18 mouse cellular contexts compared by ENCODE assay signal in genomic region chr15:25945224-25945623, GRCm38 (mm10). TPM values are rescaled to one million over a fixed set of nuclear protein-coding genes. Genes with fewer than 3 reads are reported as not detected.
DNase-seq lines count a peak whose midpoint lies in the region; ATAC-seq lines count a peak whose summit lies in the region.
"Had no signal": no experiment of that assay in that cellular context is flagged by ENCODE, and none has a peak within 500 bp of the region (broad histone marks: within the 10 kb centered on the region; RNA-seq: fewer than 3 reads in every experiment).

No protein-coding gene starts in this region.

- no peaks in the 10 kb centered on the region for H3K27me3 ChIP-seq in heart, embryonic 16.5 days (ENCODE audit: control insufficient read depth, insufficient read depth, low read length)
- H3K27me3 ChIP-seq in stomach, embryonic 14.5 days (ENCODE audit: control insufficient read depth, insufficient read depth, low read length) = no peaks in the 10 kb centered on the region
- H3K27me3 ChIP-seq: forebrain, embryonic 13.5 days; limb, embryonic 15.5 days; megakaryocyte, embryonic 14.5 days; neural tube, embryonic 15.5 days had no signal

- peak; percentile 62 for DNase-seq in kidney, adult 18-20 months
- DNase-seq in kidney, adult 11 months = no peak
- peak; percentile 69 for DNase-seq in kidney, postnatal 14 days
- DNase-seq in left cerebral cortex, adult 8-10 months (ENCODE audit: low spot score in 2 of 2) = no peak
- no peak for DNase-seq in adrenal gland, adult 2 months
- no peak for DNase-seq in gastrocnemius, adult 18-20 months (ENCODE audit: low spot score)
- DNase-seq: cerebellum, adult 9-10 months; right cerebral cortex, adult 18-20 months had no signal

- 36% methylated on average over 8 of the region's 8 CpGs for WGBS in heart, embryonic 16.5 days
- WGBS in stomach, embryonic 14.5 days = 61% methylated on average over 8 of the region's 8 CpGs

- 0 out of 2 replicates have a peak, but pooled peaks cover 2% of the 10 kb centered on the region for H3K9me3 ChIP-seq in heart, embryonic 16.5 days (replicated peaks; ENCODE audit: control insufficient read depth, low read length)
- H3K9me3 ChIP-seq in stomach, embryonic 14.5 days (ENCODE audit: control insufficient read depth, low read depth, low read length) = no peaks in the 10 kb centered on the region
- H3K9me3 ChIP-seq: embryonic facial prominence, embryonic 13.5 days; forebrain, embryonic 13.5 days; hindbrain, embryonic 10.5 days; limb, embryonic 15.5 days; neural tube, embryonic 15.5 days had no signal

- H3K4me2 ChIP-seq in heart, embryonic 16.5 days (ENCODE audit: low read depth, low read length) = peak overlapping the region; percentile 63
- H3K4me2 ChIP-seq in stomach, embryonic 14.5 days (replicated peaks; ENCODE audit: low read depth, low read length) = no peak overlapping the region
- H3K4me2 ChIP-seq: embryonic facial prominence, embryonic 13.5 days; forebrain, embryonic 13.5 days; limb, embryonic 15.5 days; neural tube, embryonic 15.5 days had no signal

- H3K4me3 ChIP-seq in heart, embryonic 16.5 days (ENCODE audit: low read length) = no peak overlapping the region
- H3K4me3 ChIP-seq in stomach, embryonic 14.5 days (ENCODE audit: low read depth, low read length) = no peak overlapping the region
- H3K4me3 ChIP-seq: embryonic facial prominence, embryonic 13.5 days; forebrain, embryonic 13.5 days; hindbrain, embryonic 10.5 days; limb, embryonic 15.5 days; megakaryocyte, embryonic 14.5 days; neural tube, embryonic 15.5 days had no signal

- peaks cover 23% of the 10 kb centered on the region for H3K4me1 ChIP-seq in heart, embryonic 16.5 days (ENCODE audit: control insufficient read depth, insufficient read depth, low read length)
- peaks cover 3% of the 10 kb centered on the region; the same call in 1 of the 2 replicates for H3K4me1 ChIP-seq in stomach, embryonic 14.5 days (ENCODE audit: control insufficient read depth, insufficient read depth, low read length)
- H3K4me1 ChIP-seq: neural tube, embryonic 15.5 days had no signal

- H3K9ac ChIP-seq in heart, embryonic 16.5 days (ENCODE audit: low read length) = peak overlapping the region; percentile 11
- H3K9ac ChIP-seq in stomach, embryonic 14.5 days (replicated peaks; ENCODE audit: low read depth, low read length) = no peak overlapping the region
- H3K9ac ChIP-seq: embryonic facial prominence, embryonic 13.5 days; forebrain, embryonic 13.5 days; limb, embryonic 15.5 days; neural tube, embryonic 15.5 days had no signal

- H3K36me3 ChIP-seq in heart, embryonic 16.5 days (ENCODE audit: control insufficient read depth, insufficient read depth) = peaks cover 4% of the 10 kb centered on the region; the same call in 1 of the 2 replicates
- H3K36me3 ChIP-seq in stomach, embryonic 14.5 days (ENCODE audit: control insufficient read depth, insufficient read depth, low read length) = no peaks in the 10 kb centered on the region
- H3K36me3 ChIP-seq: embryonic facial prominence, embryonic 13.5 days; G1E; hindbrain, embryonic 10.5 days; limb, embryonic 15.5 days; neural tube, embryonic 15.5 days had no signal

- H3K27ac ChIP-seq in heart, embryonic 16.5 days (ENCODE audit: low read length) = peak overlapping the region; percentile 83
- H3K27ac ChIP-seq in stomach, embryonic 14.5 days (ENCODE audit: low read length) = no peak overlapping the region
- H3K27ac ChIP-seq: embryonic facial prominence, embryonic 13.5 days; forebrain, embryonic 13.5 days; hindbrain, embryonic 10.5 days; limb, embryonic 15.5 days; neural tube, embryonic 15.5 days had no signal

- peak; percentile 66 for ATAC-seq in heart, embryonic 16.5 days (replicated peaks; ENCODE audit: extremely low read depth, insufficient read depth, low FRiP score)
- peak; percentile 70; the same call in 1 of the 2 replicates for ATAC-seq in stomach, embryonic 14.5 days (ENCODE audit: insufficient number of reproducible peaks, insufficient read depth, low FRiP score, low read depth)
- ATAC-seq: activated CD4-positive, CD25-positive, alpha-beta regulatory T cell, adult 4 months; forebrain, embryonic 13.5 days had no signal

RNA-seq across cellular contexts. Expression of gene Zfp622, which starts 38.9 kb away (rescaled TPM):
- 16.8 and 18.1 TPM in 2 replicates for polyA plus RNA-seq in heart, embryonic 16.5 days (2015; fragmentation: Nextera tagmentation; extraction: Ambion mirVana)
- polyA plus RNA-seq in stomach, embryonic 14.5 days (2014; fragmentation: Nextera tagmentation; extraction: Ambion mirVana) = 26.7 and 32.9 TPM in 2 replicates
- 10 to 100 TPM; 44.8 to 58.8 (median 49.7) TPM for total RNA-seq in left cerebral cortex, adult 8-10 months (2022)
- 10 to 100 TPM; 30.1 to 40.1 TPM for total RNA-seq in adrenal gland, adult 2 months (2021)
- 26.8 TPM in 2 replicates for polyA plus RNA-seq in adrenal gland, adult 2 months (2012; rRNA removed)
- total RNA-seq in gastrocnemius, adult 18-20 months (2021) = 10 to 100 TPM; 24.0 to 24.5 TPM

Comparison
In these comparisons a context has a peak if more than half of its experiments do, and no peak if none do; other contexts are left out.
1. DNase-seq: peak in kidney, adult 18-20 months (single experiment) and kidney, postnatal 14 days (single experiment); none in kidney, adult 11 months (single experiment), left cerebral cortex, adult 8-10 months (0 of 2), adrenal gland, adult 2 months (single experiment) and gastrocnemius, adult 18-20 months (single experiment).